Mouse (Mus musculus) granulocyte monocyte progenitor cell, adult 5-6 weeks (primary cell): ENCODE measurements at regions not wholly inside any gene's neighbourhood (a gene's known extent, or its start where the extent isn't known, plus 50 kb on each side); places are given as distances from the start of the nearest gene placed in this dataset.

Source experiments
- ATAC-seq: replicated peaks from 2 replicates; pipeline ENCODE4 v1.8.0; 2016; ENCODE audit warnings: mild to moderate bottlenecking, moderate TSS enrichment, inconsistent platforms; ENCODE audit not compliant: poor library complexity, severe bottlenecking

DNA sequence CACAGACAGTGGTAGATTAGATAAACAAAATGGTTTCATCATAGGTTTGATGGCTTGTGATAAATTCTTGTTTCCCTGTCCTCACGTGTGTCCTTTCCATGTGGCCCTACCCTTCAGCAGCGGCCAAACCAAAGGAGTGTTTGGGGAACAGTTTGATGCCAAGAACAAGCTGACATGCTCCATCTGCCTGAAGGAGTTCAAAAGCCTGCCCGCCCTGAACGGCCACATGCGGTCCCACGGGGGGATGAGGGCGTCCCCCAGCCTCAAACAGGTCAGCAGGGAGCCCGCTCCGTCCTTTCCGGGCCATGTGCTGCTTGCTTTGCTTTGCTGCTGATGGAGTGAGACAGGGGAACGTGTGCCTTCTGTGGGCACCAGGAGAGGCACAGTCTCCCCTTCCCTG is 51.0 kb upstream of the Mrps10 start:
- ATAC-seq = no peak

DNA sequence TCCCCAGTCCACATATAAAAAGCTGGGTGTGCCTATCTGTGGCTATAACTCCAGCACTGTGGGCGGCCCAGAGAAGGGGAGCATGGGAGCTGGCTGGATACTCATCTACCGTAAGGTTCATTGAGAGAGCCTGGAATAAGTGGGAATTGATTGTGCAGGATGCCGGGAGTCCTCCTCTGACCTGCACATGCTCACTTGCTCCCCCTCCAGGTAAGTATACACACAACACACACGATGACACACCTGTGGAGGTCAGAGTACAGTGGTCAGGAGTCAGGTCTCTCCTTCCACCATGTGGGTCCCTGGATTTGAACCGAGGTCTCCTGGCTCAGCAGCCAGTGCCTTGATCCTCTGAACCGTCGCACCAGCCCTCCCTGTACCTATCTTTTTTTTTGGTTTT is 55.5 kb upstream of the Mrps10 start:
- no peak for ATAC-seq

DNA sequence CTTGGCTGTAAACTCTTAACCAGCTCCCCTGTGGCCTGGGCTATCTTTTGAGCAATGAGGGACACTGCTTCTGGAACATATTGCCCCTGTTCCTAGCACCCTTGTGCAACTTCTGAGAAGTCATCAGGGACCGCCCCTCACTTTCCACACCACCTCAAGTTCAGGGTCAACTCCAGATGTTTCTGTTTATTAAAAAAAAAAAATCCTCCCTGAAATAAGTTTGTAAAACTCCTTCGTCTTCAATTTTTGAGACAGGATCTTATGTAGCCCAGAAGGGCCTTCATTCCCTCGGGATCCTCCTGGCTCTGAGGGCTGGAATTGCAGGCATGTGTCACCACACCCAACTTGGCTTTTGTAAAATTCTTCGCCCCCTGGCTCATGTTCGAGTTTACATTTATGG is 57.4 kb upstream of the Mrps10 start:
- ATAC-seq = no peak

DNA sequence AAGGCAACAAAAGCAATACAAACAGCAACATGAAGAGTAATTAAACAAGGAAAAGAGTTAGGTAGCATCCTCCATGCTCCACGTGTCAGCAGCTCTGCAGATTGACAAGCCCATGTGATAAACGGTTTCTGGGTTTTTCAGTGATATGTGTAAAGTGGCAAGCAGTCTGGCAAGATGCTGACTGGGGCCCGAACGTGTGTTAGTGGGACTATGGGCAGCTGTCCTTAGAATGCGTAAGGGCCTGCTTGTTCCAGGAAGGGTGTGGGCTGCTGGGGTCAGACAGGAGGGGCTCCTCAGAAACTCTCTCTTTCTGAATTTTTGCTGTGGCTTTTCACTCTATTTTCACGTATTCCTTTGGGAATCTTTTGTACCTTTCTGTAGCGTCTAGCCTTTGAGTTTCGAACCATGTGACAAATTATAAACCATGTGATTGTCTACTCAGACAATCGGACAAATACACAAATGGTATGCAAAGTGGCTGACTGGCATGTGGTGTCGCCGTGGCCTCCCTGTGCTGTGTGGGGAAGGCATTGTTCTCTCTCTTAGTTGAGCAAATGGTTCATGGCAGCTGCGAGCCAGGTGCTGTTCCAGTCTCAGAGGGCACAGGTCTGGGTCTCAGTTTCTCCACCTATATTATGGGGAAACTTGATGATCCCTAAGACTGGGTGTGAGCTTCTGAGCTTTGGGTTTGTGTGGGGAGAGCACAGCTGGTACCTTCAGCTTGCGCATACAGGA is 62.5 kb upstream of the Mrps10 start:
- no peak for ATAC-seq

DNA sequence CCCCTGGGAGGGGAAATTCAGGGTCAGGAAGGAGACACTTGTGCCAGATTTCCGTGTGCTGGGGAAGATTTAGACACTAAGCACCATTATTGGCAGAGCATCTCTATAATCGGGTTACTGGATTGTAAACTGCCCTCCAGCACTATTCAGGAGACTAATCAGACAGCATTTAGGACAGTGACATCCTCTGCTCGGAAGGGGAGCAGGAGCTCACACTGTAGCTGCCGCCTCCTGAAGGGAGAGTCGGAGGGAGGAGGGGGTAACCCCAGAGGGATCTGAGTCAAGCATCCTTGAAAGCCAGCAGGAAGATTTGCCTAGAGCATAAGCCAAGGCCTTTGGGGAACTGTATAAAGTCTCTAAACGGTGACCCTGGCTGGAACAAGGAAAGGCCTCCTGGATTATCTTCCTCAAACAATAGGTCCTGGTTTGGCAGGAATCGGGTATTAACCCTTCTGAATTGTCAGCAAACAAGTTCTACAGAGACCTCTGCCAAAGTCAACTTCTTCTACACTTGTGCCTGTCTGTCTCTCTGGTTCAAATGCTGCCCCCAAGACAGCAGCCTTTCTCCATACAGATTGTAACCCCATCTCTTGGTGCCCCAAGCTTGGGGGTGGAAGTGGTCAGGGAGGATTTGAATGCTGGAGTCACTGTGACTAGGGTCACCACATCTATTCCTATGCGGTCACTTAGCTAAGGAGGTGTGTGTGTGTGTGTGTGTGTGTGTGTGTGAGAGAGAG is 64.1 kb upstream of the Mrps10 start:
- no peak for ATAC-seq

DNA sequence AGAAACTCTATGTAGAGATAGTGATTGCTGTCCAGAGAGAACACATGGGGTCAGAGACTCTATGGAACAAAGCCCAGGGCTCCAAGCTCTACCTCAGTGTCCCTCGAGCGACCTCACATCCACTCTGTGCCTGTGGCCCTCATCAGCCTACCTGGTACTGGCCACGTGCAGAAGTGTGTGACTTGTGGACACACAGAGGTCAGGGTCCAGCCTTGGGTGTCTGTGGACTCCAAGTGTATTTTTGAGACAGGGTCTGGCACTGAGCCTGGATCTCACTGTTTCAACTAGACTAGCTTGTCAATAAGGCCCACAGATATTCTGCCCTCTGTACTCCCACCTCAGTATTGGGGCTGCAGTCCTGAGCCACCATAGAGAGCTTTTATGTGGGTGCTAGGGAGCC is 65.1 kb upstream of the Mrps10 start:
- no peak for ATAC-seq

DNA sequence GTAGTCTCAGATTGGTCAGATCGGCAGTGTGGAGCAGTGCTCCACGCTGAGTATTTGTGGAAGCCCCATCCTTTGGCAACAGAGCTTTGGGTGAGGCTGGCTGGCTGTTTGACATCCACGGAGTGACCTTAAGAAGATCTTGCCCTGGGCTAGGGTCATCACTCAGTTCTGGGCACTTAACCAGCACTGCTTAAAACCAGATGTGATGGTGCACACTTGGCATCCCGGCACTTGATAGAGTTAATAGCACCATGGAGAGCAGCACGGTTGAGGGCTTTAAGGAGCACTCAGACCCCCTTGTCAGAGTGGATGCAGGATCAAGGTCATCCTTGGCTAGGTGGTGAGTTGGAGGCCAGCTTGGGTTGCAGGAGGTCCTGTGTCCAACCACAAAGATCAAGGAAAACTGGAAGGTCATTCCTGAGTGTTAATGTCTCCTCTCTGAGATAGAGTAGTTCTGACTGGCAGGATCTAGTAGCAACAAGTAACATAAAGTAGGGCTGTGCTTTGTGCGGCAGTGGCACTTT is 70.2 kb upstream of the Mrps10 start:
- ATAC-seq = no peak

DNA sequence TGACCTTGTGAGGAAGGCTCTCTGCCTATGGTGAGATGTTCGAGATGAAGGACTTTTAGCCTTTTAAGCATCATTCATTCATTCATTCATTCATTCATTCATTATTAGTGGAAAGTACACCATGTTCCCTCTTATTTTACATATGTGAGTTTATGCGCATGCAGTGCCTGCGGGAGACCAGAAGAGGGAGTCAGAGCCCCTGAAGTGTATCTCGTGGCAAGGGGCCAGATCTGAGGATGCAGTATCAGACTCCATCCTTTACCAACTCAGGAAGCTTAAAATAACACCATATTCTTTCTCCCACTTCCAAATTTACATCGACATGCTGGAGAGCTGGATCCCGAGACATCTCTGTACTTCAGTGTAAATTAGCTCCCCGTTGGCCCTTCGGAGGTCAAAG is 70.7 kb upstream of the Mrps10 start:
- no peak for ATAC-seq

DNA sequence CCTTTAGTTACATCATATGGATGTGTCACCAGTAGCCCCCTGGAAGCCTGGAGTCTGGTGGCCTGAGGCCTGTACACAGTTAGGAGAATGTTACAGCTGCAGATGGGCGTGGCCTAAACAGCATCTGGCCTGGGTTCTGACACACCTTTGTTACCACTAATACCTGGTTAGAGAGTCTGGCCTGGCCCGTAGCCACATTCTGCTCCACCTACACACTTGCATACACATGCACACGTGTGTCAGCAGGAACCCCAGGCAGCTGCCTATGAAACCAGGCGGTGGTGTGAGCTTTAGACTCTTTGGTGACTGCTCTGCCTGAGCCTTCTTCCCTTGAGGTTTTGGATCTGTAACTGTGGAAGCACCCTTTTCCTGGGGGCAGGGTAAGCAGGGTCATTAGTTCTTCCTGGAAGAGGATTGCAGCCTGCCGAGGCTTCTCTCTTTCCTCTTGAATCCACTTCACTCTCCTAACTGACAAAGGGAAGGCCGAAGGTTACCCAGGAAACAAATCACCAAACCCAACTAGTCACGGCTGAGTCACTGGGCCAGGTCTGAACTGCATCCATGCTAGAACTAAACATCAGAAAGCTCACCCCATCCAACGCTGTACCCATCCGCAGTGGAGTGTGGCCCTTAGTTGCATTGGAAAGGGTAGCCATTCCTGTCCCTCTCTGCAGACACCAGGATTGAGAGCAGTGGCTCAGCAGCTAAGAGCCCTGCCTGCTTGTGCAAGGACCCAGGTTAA is 71.8 kb upstream of the Mrps10 start:
- no peak for ATAC-seq

DNA sequence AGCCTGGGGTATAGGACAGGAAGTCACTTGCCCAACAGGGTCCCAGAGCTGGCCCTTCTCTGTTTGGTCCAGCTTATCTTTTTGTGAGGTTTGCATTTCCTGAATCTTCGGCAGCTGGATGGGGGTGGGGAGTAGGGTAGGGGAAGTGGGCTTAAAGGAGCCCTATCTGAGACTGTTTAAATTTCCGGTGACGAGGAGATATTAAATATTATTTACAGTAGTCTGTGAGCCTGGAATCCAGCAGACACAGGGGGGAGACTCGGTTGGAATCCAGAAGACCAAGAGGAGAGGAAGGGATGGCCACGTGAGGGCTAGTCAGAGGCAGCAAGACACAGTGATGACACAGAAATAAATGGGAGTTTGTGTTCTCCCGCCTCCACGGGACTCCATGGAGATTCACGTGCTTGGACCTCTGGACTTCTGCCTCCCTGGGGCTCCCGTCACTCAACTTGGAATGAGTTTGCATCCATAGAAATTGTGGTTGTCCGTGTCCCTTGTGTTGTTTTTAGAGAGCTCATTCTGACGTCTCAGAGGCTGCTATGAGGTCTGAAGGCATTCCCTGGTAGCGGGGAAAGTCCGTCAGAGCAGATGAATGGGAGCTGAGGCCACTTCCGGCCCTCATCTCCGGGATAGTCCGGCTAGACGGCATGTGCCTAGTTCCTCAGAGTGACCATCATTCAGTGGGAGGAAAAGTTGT is 73.2 kb upstream of the Mrps10 start:
- ATAC-seq = peak; percentile 74

DNA sequence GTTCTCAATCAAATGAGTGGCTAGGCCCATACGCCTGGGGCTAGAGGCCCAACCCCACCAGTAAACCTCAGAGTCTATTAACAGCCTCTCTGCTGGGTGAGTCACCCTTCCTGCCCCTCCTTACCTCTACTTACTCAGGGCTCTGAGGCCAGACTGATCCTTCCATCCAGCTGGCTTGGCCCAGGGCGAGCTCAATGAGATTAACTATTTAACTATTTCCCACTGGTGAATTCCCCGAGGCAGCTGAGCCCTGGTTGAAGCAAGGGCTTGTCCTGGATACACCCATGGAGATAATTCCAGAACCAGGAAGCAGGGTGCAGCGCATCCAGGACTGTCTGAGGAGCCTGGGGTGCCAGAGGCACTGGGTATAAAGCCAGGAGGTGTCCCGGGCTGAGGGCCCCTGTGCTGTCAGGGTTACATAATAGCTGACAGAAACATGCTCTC is 74.6 kb upstream of the Mrps10 start:
- peak; percentile 75 for ATAC-seq

DNA sequence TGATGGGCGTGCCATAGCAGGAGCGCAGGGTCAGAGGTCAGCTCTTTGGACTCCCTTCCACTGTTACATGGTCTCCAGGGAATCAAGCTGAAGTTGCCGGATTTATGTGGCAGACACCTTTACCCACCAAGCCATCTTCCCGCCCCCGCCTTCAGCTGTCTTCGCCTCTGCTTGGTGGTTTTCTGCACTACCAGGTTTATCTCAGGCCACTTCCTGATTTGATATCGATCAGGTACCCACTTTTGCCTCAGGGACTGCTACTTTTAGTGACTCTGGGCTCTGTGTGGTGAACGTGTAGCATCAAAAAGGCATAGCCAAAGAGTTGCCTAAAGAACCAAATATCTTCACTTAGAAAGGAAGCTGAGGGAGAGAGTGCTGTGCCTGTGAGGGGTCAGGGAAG is 75.5 kb upstream of the Mrps10 start:
- ATAC-seq = no peak

DNA sequence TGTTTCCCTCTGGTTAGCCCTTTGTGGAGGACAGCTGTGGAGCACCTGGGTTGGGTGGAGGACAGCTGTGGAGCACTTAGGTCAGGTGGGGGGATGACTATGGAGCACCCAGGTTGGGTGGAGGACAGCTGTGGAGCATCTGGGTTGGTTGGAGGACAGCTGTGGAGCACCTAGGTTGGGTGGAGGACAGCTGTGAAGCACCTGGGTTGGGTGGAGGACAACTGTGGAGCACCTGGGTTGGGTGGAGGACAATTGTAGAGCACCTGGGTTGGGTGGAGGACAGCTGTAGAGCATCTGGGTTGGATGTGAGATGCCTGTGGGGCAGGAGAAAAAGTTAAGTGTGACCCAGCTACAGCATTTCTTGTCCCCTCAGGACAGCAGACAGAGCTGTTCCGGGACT is 77.1 kb upstream of the Mrps10 start:
- no peak for ATAC-seq

DNA sequence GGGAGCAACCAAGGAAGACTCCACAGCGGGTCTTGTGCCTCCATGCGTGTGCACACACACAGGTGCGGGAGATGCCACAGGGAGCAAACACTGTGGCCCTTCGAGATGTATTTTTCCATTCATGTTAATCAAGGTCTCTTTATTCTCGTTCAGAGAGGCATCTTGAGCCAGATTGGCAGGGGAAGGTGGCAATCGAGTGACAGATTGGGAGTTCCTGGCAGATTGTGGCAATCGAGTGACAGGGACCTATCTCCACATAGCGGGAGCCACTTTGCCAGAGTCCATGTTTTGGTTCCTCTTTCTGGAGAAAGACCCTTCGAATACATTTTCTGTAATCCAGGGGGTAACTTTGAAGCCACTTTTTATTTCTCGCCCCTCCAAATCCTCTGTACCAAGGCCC is 83.1 kb upstream of the Mrps10 start:
- ATAC-seq = 0 out of 2 replicates have a peak, but pooled peaks have one; percentile 30

DNA sequence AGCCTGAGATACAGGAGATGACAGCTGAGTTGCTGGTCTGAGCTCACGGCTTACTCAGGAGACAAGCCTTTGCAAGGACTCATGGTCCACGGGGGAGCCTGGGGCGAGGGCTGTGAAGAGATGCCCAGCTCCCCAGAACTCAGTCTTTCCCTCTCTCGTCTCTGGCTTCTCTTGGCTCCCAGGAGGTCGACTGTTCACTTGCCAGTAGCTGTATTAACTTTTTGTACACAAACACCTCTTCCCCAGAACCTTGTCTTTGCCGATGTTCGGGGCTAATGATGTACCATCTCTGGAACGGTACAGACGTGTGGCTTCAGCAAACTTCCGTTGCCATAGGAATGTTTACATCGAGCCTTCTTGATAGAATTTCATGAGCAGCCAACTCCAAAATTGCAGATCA is 84.5 kb upstream of the Mrps10 start:
- no peak for ATAC-seq

DNA sequence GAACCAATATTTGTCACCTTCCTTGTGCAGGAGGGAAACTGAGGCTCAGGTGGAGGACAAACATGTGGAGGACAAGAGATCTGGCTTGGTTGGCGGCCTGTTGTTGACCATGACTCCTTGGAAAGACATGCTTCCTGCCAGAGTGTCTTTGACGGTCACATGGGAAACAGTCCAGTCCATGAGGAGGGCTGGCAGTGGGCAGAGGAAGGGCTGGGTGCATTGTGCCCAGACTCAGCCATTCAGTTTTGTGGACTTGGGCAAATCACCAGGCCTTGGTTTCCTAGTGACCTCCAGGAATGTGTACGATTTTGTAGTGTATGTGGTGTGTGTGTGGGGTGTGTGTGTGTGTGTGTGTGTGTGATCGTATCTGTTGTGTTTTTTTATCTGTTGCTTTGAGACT is 85.5 kb upstream of the Mrps10 start:
- ATAC-seq = no peak

DNA sequence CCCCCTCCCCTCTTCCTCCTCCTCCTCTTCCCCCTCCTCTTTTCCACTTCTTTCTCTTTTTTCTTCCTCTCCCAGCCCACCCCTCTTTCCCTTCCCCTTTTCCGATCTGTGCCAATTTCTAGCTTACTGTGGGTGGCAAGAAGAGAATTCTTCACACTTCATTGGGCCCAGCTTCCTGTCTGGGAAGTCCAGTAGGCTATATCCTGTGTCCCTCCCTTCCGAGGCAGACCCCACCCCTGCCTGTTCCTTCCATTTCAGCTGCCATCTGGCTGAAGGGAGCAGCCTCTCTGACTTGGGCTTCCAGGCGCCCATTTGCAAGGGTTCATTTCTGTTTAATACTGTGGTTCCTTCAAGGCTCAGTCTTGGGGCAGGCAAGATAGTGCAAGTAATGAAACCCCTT is 86.2 kb upstream of the Mrps10 start:
- peak; percentile 14; the same call in 1 of the 2 replicates for ATAC-seq

DNA sequence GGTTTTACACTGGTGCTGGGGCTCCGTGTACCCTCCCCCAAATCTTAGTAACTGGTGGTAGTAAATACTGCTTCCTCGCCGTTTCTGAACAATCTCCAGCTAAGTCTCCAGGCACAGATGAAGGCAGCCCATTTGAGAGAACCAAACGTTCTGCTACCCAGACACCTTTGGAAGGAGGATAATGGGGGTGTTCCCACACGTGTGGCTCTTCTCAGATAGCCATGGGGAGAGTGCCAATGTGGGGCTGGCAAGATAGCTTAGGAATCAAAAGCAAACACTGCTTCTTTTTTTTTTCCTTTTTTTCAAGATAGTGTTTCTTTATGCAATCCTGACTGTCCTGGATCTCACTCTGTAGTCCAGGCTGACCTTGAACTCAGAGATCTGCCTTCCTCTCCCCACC is 90.8 kb upstream of the Mrps10 start:
- no peak for ATAC-seq

DNA sequence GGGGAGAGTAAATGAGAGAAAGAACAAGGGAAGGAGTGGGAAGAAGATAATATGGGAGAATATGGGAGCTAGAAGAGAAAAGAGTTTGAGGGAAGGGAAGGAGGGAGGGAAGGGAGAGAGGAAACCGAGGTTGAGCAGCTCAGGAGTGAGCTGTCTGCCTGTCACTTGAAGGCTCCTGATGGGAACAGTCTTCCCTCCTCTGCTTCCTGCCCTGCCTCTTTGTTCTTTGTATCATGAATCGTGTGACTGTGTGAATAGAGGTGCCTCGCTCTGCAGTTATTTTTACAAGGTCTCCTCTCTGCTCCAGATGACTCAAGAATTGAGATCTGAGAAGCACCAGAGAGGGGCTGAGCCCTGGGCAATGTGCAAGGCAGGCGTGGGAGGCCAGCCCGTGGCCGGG is 92.0 kb upstream of the Mrps10 start:
- no peak for ATAC-seq

DNA sequence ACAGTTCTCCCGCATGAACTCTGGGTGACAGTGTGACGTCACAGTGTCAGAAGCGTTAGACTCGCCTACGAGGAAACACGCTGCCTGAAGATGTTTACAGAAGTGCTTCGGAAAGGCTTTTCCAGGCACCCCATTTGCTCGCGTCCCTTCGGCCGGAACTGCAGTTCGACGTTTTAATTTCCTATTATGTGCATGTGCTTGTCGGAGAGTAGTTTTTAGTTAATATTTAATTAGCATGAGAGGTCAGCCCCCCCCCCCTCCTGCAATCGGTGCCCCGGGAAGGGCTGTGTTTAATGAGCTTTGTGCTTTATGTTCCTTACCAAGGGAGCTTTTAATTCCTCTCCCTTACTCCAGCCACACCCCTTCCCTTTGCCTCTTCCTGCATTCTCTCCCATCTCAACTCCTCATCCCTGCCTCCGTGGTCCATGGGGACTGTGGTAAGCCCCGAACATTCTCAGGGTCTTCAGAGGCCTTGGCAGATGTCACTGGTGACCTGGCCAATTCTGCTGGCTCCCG is 92.8 kb upstream of the Mrps10 start:
- ATAC-seq = no peak
